Mouse (Mus musculus) embryonic facial prominence, embryonic 11.5 days (tissue): ENCODE measurements around the gene Orm2. TPM values are rescaled to one million over a fixed set of nuclear protein-coding genes. Genes with fewer than 3 reads are reported as not detected.

ENCODE experiments used
- ATAC-seq: fragments of 200-750 bp; cut with Nextera tagmentation; replicated peaks from 2 replicates; pipeline ENCODE4 v1.8.0; 2017; ENCODE audit warnings: low read depth; ENCODE audit not compliant: insufficient number of reproducible peaks, low FRiP score, low TSS enrichment
- DNase-seq: peaks from one replicate; pipeline ENCODE4 v3.0.0-alpha.2; 2015; ENCODE audit warnings: low spot score
- H3K27ac ChIP-seq: fragments of 300-500 bp; sonication (generic); replicated peaks from 2 replicates; pipeline ENCODE4 v1.5.1; 2014; ENCODE audit warnings: mild to moderate bottlenecking, low read depth, low read length, control low read depth
- H3K27me3 ChIP-seq: fragments of 300-500 bp; sonication (generic); 2 replicates; pipeline ENCODE4 v1.6.1; 2014; ENCODE audit warnings: mild to moderate bottlenecking, low read length, moderate library complexity, mixed read lengths; ENCODE audit not compliant: control insufficient read depth, insufficient read depth
- H3K36me3 ChIP-seq: fragments of 300-500 bp; sonication (generic); replicated peaks from 2 replicates; pipeline ENCODE4 v1.6.1; 2014; ENCODE audit warnings: low read depth, mild to moderate bottlenecking, low read length, moderate library complexity, mixed read lengths; ENCODE audit not compliant: control insufficient read depth, insufficient read depth
- H3K4me1 ChIP-seq: fragments of 300-500 bp; sonication (generic); 2 replicates; pipeline ENCODE4 v1.6.1; 2014; ENCODE audit warnings: low read length, mixed read lengths; ENCODE audit not compliant: control insufficient read depth, insufficient read depth
- H3K4me2 ChIP-seq: fragments of 300-500 bp; sonication (generic); 2 replicates; pipeline ENCODE4 v1.6.1; 2014; ENCODE audit warnings: low read depth, mild to moderate bottlenecking, control low read depth, low read length, moderate library complexity
- H3K4me3 ChIP-seq: fragments of 300-500 bp; sonication (generic); 2 replicates; pipeline ENCODE4 v1.5.1; 2014; ENCODE audit warnings: low read depth, low read length, control low read depth
- H3K9ac ChIP-seq: fragments of 300-500 bp; sonication (generic); replicated peaks from 2 replicates; pipeline ENCODE4 v1.6.1; 2014; ENCODE audit warnings: mild to moderate bottlenecking, control low read depth, low read length
- H3K9me3 ChIP-seq: fragments of 300-500 bp; sonication (generic); replicated peaks from 2 replicates; pipeline ENCODE4 v1.6.1; 2016; ENCODE audit warnings: mild to moderate bottlenecking, low read length, inconsistent platforms, mixed read lengths; ENCODE audit not compliant: control insufficient read depth
- WGBS: fragments of 180-500 bp; shearing (Covaris S2); extraction: QIAGEN DNeasy Blood & Tissue Kit; methylation state at CpG from one replicate; pipeline ENCODE4 v1.1.7; 2014; 5-methylcytosine and 5-hydroxymethylcytosine counted together
- polyA plus RNA-seq: library from polyadenylated mRNA; unstranded; fragments of >200 nt; fragmentation: Nextera tagmentation; extraction: Ambion mirVana; gene quantifications from 2 replicates; pipeline ENCODE4 v1.2.1, GENCODE M21; 2014

The Orm2 gene
- polyA plus RNA-seq, 1 experiment from 2014 or later: not detected

DNA sequence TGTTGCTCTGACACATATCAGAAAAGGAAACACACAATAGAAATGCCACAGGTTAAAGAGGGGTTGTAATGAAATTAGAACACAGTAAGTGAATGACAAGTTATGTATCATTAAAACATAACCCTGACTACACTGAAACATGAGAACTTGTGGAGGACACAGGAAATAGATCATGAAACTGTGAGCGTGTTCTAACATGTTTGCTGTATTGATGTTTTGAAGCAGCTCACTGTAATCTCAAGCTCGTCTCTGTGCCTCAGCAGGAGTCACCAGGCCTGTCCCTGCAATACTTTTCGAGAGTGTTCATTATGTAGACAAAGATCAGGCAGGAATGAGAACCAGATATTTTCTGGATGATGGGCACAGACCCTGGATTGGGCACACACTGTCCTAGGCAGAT, 18.6 kb upstream of the Orm2 start:
- no peak overlapping the region for H3K27ac ChIP-seq
- H3K36me3 ChIP-seq: no peaks in the 10 kb centered on the region
- ATAC-seq: no peak
- DNase-seq: peak; percentile 8
- no peaks in the 10 kb centered on the region for H3K27me3 ChIP-seq
- no peak overlapping the region for H3K4me3 ChIP-seq
- H3K9me3 ChIP-seq: no peaks in the 10 kb centered on the region
- H3K4me2 ChIP-seq: no peak overlapping the region
- H3K9ac ChIP-seq: no peak overlapping the region
- 68% methylated on average over 3 of the region's 3 CpGs for WGBS
- no peaks in the 10 kb centered on the region for H3K4me1 ChIP-seq

DNA sequence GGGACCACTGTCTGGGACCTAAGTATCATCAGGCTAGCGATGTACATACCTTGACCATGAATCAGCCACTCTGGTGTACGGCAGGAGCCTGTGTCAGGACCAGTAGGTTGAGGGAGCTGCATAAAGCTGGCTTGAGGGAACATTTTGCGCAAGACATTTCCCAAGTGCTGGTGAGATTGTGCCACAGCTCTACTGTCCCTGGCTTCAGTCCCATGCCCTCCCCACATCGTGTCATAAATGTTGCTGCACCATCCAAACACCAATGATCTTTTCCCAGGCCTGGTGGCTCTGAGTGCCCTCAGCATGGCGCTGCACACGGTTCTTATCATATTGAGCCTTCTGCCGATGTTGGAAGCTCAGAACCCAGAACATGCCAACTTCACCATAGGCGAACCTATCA, 18.0 kb upstream of the Orm2 start, which contains the start of gene Orm1:
Orm1 (plus strand) TSS at position 266 of the 400 bp plus-strand sequence.
- H3K4me1 ChIP-seq: no peaks in the 10 kb centered on the region
- ATAC-seq (no peak), DNase-seq (no peak)
- H3K4me2 ChIP-seq: no peak within 1 kb of the TSS
- no peak within 1 kb of the TSS for H3K9ac ChIP-seq
- no peaks in the 10 kb centered on the region for H3K9me3 ChIP-seq
- no peak within 1 kb of the TSS for H3K27ac ChIP-seq
- no peak within 1 kb of the TSS for H3K4me3 ChIP-seq
- no peaks in the 10 kb centered on the region for H3K27me3 ChIP-seq
- 85% methylated on average over 8 of the region's 8 CpGs for WGBS
- H3K36me3 ChIP-seq: no peaks in the 10 kb centered on the region

DNA sequence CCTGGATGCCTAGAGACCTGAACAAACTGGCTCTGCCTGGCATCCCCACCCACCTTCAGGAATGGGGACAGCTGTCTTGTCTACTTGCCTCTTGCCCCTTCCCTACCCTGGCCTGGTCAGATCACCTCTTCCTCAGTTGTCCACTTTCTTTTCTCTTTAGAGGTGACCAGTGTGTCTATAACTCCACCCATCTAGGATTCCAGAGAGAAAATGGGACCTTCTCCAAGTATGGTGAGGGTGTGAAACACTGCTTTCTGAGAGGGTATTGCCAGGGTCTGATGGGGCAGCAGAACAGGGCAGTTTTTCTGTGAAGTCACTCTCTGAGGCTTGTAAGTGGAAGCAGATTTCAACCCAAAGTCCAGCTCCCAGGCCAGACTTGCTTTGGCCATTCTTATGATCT, 17.0 kb upstream of the Orm2 start:
- ATAC-seq: no peak; the same call in 1 of the 2 replicates
- Histone ChIP-seq H3K4me3 (no peak overlapping the region), H3K4me1 (no peaks in the 10 kb centered on the region), H3K27ac (no peak overlapping the region), H3K9ac (no peak overlapping the region), H3K4me2 (no peak overlapping the region), H3K9me3 (no peaks in the 10 kb centered on the region), H3K27me3 (no peaks in the 10 kb centered on the region), H3K36me3 (no peaks in the 10 kb centered on the region)
- DNase-seq: no peak

DNA sequence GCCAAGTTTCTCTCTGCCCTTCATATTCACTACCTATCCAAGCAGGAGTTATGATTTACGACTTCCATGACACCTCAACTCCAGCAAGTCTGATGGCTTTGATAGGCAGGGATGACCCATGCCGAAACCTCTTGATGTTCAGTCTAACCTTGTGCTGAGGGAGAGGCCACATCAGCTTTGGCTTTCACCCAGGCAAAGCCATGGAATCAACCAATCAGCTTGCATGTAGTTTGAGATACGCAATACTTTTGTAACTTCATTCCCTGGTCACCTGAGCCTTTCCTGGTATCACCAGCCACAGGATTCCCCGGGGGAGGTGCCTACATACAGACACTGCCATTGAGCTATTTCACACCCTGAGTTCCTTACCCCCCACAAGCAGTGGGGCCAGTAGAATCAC, 15.6 kb upstream of the Orm2 start:
- H3K4me2 ChIP-seq: no peak overlapping the region
- no peaks in the 10 kb centered on the region for H3K36me3 ChIP-seq
- no peaks in the 10 kb centered on the region for H3K9me3 ChIP-seq
- no peaks in the 10 kb centered on the region for H3K4me1 ChIP-seq
- WGBS: 89% methylated on average over 4 of the region's 4 CpGs
- no peaks in the 10 kb centered on the region for H3K27me3 ChIP-seq
- DNase-seq (no peak), ATAC-seq (no peak)
- no peak overlapping the region for H3K4me3 ChIP-seq
- H3K9ac ChIP-seq: no peak overlapping the region
- H3K27ac ChIP-seq: no peak overlapping the region

DNA sequence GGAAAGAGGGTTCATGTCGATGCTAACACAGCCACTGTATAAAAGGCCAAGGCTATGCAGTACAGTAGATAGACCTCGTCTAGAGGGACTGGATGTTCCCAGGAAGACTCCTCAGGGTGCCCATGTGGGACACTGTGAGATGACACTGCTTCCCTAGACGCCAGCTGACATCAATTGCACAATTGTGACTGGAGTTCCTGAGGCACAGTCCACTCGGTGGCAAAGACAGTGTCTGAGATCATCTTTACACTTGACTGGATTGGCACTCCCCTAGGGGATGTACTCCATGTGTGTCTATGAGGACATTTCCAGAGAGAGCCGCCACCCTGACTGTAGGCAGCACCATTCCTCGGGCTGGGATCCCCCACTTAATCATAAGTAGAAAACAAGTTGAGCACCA, 13.7 kb upstream of the Orm2 start:
- 75% methylated on average over 6 of the region's 6 CpGs for WGBS
- ATAC-seq: no peak

DNA sequence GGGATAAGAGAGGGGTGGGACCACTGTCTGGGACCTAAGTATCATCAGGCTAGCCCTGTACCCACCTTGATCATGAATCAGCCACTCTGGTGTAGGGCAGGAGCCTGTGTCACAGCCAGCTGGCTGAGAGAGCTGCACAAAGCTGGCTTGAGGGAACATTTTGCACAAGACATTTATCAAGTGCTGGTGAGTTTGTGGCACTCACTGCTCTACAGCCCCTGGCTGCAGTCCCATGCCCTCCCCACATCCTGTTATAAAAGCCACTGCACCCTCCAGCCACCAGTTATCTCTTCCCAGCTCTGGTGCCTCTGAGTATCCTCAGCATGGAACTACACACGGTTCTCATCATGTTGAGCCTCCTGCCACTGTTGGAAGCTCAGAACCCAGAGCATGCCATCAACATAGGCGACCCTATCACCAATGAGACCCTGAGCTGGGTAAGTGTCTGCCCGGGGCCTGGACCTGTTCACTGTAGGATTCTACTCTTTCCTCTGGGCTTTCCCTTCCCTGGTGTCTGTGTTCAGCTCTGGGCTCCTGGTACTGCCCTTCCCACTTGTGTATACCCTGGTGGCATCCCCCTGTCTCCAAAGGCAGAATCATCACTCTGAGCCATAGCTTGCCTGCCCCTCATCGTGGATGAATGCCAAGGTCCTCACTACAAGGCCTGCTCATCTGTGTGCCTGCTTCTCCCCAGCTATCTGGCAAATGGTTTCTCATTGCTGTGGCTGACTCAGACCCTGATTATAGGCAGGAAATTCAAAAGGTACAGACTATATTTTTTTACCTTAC, 6.2 kb upstream of the Orm2 start, which contains the start of gene Orm3:
Orm3 (plus strand) TSS at position 286 of the 789 bp plus-strand sequence.
- H3K9ac ChIP-seq: no peak within 1 kb of the TSS
- H3K27me3 ChIP-seq: no peaks in the 10 kb centered on the region
- H3K4me2 ChIP-seq: no peak within 1 kb of the TSS
- H3K9me3 ChIP-seq: no peaks in the 10 kb centered on the region
- WGBS: 79% methylated on average over 4 of the region's 4 CpGs
- no peak within 1 kb of the TSS for H3K4me3 ChIP-seq
- no peak for ATAC-seq
- no peaks in the 10 kb centered on the region for H3K36me3 ChIP-seq
- no peak for DNase-seq
- no peaks in the 10 kb centered on the region for H3K4me1 ChIP-seq
- no peak within 1 kb of the TSS for H3K27ac ChIP-seq

More for the DNA sequence above, 13.7 kb upstream of the Orm2 start:
- Histone ChIP-seq H3K27ac (no peak overlapping the region), H3K4me3 (no peak overlapping the region), H3K27me3 (no peaks in the 10 kb centered on the region), H3K9ac (no peak overlapping the region), H3K4me2 (no peak overlapping the region), H3K36me3 (no peaks in the 10 kb centered on the region), H3K9me3 (no peaks in the 10 kb centered on the region), H3K4me1 (no peaks in the 10 kb centered on the region)
- DNase-seq: no peak

DNA sequence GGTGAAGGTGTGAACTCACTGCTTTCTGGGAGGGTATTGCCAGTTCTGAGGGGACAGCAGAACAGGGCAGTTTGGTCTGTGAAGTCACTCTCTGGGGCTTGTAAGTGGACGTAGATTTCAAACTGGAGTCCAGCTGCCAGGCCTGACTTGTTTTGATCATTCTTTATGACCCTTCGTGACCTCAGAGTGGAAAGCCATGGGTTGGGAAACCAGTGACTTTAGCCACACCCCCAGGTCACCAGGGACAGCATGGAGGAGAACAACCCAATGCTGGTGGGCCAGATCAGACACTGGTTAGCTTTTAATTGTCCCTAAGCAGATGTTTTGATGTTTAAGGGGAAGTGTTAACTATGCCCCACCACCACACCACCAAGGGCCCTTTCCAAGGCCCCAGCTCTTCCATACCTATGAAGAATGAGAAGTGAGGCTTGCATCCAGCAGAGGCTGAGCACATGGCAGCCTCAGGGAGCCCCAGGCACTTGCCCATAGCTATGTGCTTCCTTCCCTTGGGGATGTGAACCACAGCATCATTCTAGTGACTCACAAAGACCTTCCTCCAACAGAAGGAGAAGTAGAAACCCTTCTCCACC, 5.2 kb upstream of the Orm2 start:
- Histone ChIP-seq H3K9me3 (no peaks in the 10 kb centered on the region), H3K4me2 (no peak overlapping the region), H3K4me3 (no peak overlapping the region), H3K4me1 (no peaks in the 10 kb centered on the region), H3K27ac (no peak overlapping the region), H3K36me3 (no peaks in the 10 kb centered on the region), H3K27me3 (no peaks in the 10 kb centered on the region), H3K9ac (no peak overlapping the region)
- no peak for DNase-seq
- WGBS: 49% methylated on average over 2 of the region's 2 CpGs
- no peak for ATAC-seq

DNA sequence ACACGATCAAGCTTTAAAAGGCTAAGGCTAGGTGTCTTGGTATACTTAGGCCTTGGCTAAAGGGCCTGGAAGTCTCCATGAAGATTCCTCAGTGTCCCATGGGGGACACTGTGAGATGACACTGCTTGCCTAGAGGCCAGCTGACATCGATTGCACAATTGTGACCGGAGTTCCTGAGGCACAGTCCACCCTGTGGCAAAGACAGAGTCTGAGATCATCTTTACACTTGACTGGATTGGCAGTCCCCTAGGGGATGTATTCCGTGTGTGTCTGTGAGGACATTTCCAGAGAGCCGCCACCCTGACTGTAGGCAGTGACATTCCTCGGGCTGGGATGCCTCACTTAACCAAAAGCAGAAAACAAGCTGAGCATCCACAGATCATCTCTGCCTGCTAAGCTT, 2.4 kb upstream of the Orm2 start:
- no peak overlapping the region for H3K27ac ChIP-seq
- WGBS: 80% methylated on average over 6 of the region's 6 CpGs
- no peak overlapping the region for H3K4me2 ChIP-seq
- DNase-seq (no peak), ATAC-seq (no peak)
- no peaks in the 10 kb centered on the region for H3K36me3 ChIP-seq
- H3K27me3 ChIP-seq: no peaks in the 10 kb centered on the region
- H3K4me1 ChIP-seq: no peaks in the 10 kb centered on the region
- H3K9me3 ChIP-seq: no peaks in the 10 kb centered on the region
- H3K9ac ChIP-seq: no peak overlapping the region
- no peak overlapping the region for H3K4me3 ChIP-seq
